Mouse (Mus musculus): ENCODE data around the gene Pitpnb.

GRCm38 (mm10) chr5:111318946-111319345, 11.6 kb upstream of the Pitpnb start:
- TF ChIP-seq CTCF (IDR thresholded peaks at IDR 0.05; ENCODE audit: borderline replicate concordance, insufficient read depth, low read length) (no peak), POLR2A (IDR thresholded peaks at IDR 0.05; ENCODE audit: low read depth, low read length) (no peak)
